Mouse (Mus musculus) forebrain, embryonic 11.5 days (tissue): ENCODE results near the gene Cpsf4. TPM values are rescaled to one million over a fixed set of nuclear protein-coding genes. Genes with fewer than 3 reads are reported as not detected.

Experiments used
- polyA plus RNA-seq: library from polyadenylated mRNA; unstranded; fragments of >200 nt; fragmentation: Nextera tagmentation; extraction: Ambion mirVana; gene quantifications from 2 replicates; pipeline ENCODE4 v1.2.1, GENCODE M21; 2014

The Cpsf4 gene
- polyA plus RNA-seq, 1 experiment from 2014 or later = 59.0 TPM

Other genes with a start within 250 kb of the Cpsf4 start
- gene Smurf1, start 201.4 kb upstream of the Cpsf4 start, polyA plus RNA-seq = 18.3 and 21.4 TPM in 2 replicates
- gene Gm4871, start 134.5 kb upstream of the Cpsf4 start, polyA plus RNA-seq = not detected in 2 replicates
- gene 1700018F24Rik, start 124.2 kb upstream of the Cpsf4 start, polyA plus RNA-seq = not detected in 2 replicates
- 145 and 150 TPM in 2 replicates for gene Arpc1a, start 83.4 kb upstream of the Cpsf4 start, polyA plus RNA-seq
- gene Kpna7, start 83.2 kb upstream of the Cpsf4 start, polyA plus RNA-seq = not detected in 2 replicates
- 51.2 and 62.8 TPM in 2 replicates for gene Arpc1b, start 53.0 kb upstream of the Cpsf4 start, polyA plus RNA-seq
- gene Pdap1, start 27.0 kb upstream of the Cpsf4 start, polyA plus RNA-seq = 135 and 136 TPM in 2 replicates
- 252 and 253 TPM in 2 replicates for gene Bud31, start 26.9 kb upstream of the Cpsf4 start, polyA plus RNA-seq
- 18.6 and 19.6 TPM in 2 replicates for gene Ptcd1, start 105 bp upstream of the Cpsf4 start, polyA plus RNA-seq
- gene Atp5j2, start 24.8 kb downstream of the Cpsf4 start, polyA plus RNA-seq = 478 and 501 TPM in 2 replicates
- 6.5 and 8.1 TPM in 2 replicates for gene Zkscan14, start 34.7 kb downstream of the Cpsf4 start, polyA plus RNA-seq
- 17.2 and 20.2 TPM in 2 replicates for gene Zkscan5, start 37.3 kb downstream of the Cpsf4 start, polyA plus RNA-seq
- gene Zfp655, start 64.5 kb downstream of the Cpsf4 start, polyA plus RNA-seq = 37.2 and 39.2 TPM in 2 replicates
- gene Zscan25, start 113.3 kb downstream of the Cpsf4 start, polyA plus RNA-seq = 0.41 and 0.77 TPM in 2 replicates
- not detected in 2 replicates for gene Cyp3a57, start 178.1 kb downstream of the Cpsf4 start, polyA plus RNA-seq